Mouse (Mus musculus) large intestine, adult 2 months (tissue): ENCODE results near the gene Slc48a1. TPM values are rescaled to one million over a fixed set of nuclear protein-coding genes. Genes with fewer than 3 reads are reported as not detected.

Experiments used
- DNase-seq: peaks from one replicate; pipeline ENCODE4 v3.0.0-alpha.2; 2012; ENCODE audit warnings: low read depth, low spot score
- WGBS: fragments of 180-500 bp; shearing (Covaris S2); methylation state at CpG from one replicate; pipeline ENCODE4 v1.1.7; 2018; 5-methylcytosine and 5-hydroxymethylcytosine counted together
- polyA plus RNA-seq: library from polyadenylated mRNA; depleted of rRNA; stranded (reverse); fragments of >200 nt; gene quantifications from 2 replicates; pipeline ENCODE4 v1.2.3, GENCODE M21; 2012

Slc48a1 gene
- polyA plus RNA-seq, 1 experiment = 27.4 TPM

- DNase-seq = no peak
- 50% methylated on average over 10 of the region's 10 CpGs for WGBS
Measured at GRCm38 (mm10) chr15:97821321-97821982, 43.1 kb downstream of the Slc48a1 start.

GRCm38 (mm10) chr15:97821983-97822363 is 43.7 kb downstream of the Slc48a1 start:
- no peak for DNase-seq
- WGBS = 67% methylated on average over 6 of the region's 6 CpGs

GRCm38 (mm10) chr15:97822545-97823228 is 44.4 kb downstream of the Slc48a1 start:
- no peak for DNase-seq
- 48% methylated on average over 12 of the region's 12 CpGs for WGBS

GRCm38 (mm10) chr15:97823479-97823878 is 45.2 kb downstream of the Slc48a1 start:
- 73% methylated on average over 12 of the region's 12 CpGs for WGBS
- no peak for DNase-seq

GRCm38 (mm10) chr15:97824042-97824441 is 45.7 kb downstream of the Slc48a1 start:
- 61% methylated on average over 6 of the region's 6 CpGs for WGBS
- no peak for DNase-seq

GRCm38 (mm10) chr15:97825071-97825940 is 47.0 kb downstream of the Slc48a1 start:
- DNase-seq = no peak
- 3% methylated on average over 29 of the region's 29 CpGs for WGBS

GRCm38 (mm10) chr15:97825941-97826587 is 47.7 kb downstream of the Slc48a1 start:
- no peak for DNase-seq
- 71% methylated on average over 12 of the region's 12 CpGs for WGBS

- DNase-seq = no peak
- 75% methylated on average over 5 of the region's 5 CpGs for WGBS
Measured at GRCm38 (mm10) chr15:97826588-97827261, 48.4 kb downstream of the Slc48a1 start.

GRCm38 (mm10) chr15:97827401-97827800 is 49.1 kb downstream of the Slc48a1 start:
- WGBS = 78% methylated on average over 8 of the region's 8 CpGs
- DNase-seq = no peak

GRCm38 (mm10) chr15:97828221-97828842 is 50.0 kb downstream of the Slc48a1 start:
- no peak for DNase-seq
- 53% methylated on average over 6 of the region's 6 CpGs for WGBS

GRCm38 (mm10) chr15:97828901-97829338 is 50.6 kb downstream of the Slc48a1 start:
- no peak for DNase-seq
- 72% methylated on average over 5 of the region's 5 CpGs for WGBS

GRCm38 (mm10) chr15:97829432-97829831 is 51.1 kb downstream of the Slc48a1 start:
- 70% methylated on average over 2 of the region's 2 CpGs for WGBS
- DNase-seq = no peak

GRCm38 (mm10) chr15:97830253-97830787 is 52.0 kb downstream of the Slc48a1 start:
- WGBS = 47% methylated on average over 12 of the region's 12 CpGs
- no peak for DNase-seq

GRCm38 (mm10) chr15:97830788-97831241 is 52.5 kb downstream of the Slc48a1 start:
- DNase-seq = no peak
- WGBS = under 1% methylated on average over 39 of the region's 39 CpGs

- no peak for DNase-seq
- 1% methylated on average over 62 of the region's 84 CpGs for WGBS
Measured at GRCm38 (mm10) chr15:97831242-97831986, 53.1 kb downstream of the Slc48a1 start.

- no peak for DNase-seq
- 27% methylated on average over 10 of the region's 10 CpGs for WGBS
Measured at GRCm38 (mm10) chr15:97831987-97832640, 53.8 kb downstream of the Slc48a1 start.

- no peak for DNase-seq
- WGBS = 84% methylated on average over 9 of the region's 9 CpGs
Measured at GRCm38 (mm10) chr15:97832764-97833479, 54.6 kb downstream of the Slc48a1 start.
